Mouse (Mus musculus) ES-Bruce4 (cell line): Measurements from ENCODE around the gene Pou2f2.

Source experiments
- CTCF ChIP-seq: IDR thresholded peaks from one replicate; pipeline ENCODE4 v1.8.1; 2011; ENCODE audit warnings: low read depth, low read length
- EP300 ChIP-seq: IDR thresholded peaks from 2 replicates; pipeline ENCODE4 v1.6.1; 2011; ENCODE audit warnings: low read depth, low read length; ENCODE audit not compliant: insufficient read depth
- POLR2A ChIP-seq: IDR thresholded peaks from one replicate; pipeline ENCODE4 v1.8.1; 2011; ENCODE audit warnings: low read length; ENCODE audit not compliant: insufficient read depth

DNA sequence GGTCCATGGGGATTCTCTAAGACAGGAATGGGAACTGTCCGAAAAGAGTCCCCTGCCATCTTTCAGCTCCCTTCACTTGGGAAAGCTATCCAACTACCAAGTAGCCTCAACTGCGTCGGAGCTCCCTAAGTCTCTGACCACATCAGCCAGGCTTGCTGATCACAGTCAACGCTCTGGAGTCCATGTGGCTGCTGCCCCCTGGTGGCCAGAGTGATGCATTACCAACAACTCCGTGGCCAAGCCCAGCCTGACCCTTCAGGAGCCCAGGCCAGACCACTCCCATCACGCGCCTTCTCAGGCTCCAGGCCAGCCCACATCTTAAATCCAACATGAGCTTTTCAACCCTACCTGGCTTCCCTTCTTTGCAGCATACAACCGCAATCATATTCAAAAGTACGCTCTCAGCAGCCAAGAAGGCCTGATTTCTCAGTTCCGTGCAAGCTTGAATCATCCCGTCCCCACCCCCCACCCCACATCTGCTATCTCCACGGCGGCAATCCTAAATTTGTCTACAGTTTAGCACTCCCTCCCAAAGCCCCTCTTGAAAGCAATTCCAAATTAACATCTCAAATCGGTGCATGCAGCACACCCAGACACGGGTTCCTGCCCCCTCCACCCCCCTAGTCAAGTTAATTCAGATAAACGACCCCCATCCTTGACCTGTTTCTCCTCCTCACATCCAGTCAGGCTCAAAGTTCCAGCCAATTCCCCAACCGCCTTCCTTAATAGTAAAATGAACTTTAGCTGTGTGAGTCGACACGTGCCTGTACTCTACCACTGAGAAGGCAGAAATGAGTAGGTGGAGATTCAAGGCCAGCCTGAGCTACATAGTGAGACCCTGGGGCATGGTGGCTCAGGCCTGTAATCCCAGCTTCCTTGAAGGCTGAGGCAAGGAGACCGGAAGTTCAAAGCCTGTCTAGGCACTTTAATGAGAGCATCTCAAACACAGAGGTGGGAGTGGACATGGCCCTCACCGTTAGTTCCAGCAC, 8.4 kb upstream of the Pou2f2 start:
- TF ChIP-seq CTCF: peak; percentile 98
- TF ChIP-seq POLR2A: peak; percentile 17
- TF ChIP-seq EP300: peak; percentile 71
